Mouse (Mus musculus): ENCODE data around the gene Wdr1.

DNA sequence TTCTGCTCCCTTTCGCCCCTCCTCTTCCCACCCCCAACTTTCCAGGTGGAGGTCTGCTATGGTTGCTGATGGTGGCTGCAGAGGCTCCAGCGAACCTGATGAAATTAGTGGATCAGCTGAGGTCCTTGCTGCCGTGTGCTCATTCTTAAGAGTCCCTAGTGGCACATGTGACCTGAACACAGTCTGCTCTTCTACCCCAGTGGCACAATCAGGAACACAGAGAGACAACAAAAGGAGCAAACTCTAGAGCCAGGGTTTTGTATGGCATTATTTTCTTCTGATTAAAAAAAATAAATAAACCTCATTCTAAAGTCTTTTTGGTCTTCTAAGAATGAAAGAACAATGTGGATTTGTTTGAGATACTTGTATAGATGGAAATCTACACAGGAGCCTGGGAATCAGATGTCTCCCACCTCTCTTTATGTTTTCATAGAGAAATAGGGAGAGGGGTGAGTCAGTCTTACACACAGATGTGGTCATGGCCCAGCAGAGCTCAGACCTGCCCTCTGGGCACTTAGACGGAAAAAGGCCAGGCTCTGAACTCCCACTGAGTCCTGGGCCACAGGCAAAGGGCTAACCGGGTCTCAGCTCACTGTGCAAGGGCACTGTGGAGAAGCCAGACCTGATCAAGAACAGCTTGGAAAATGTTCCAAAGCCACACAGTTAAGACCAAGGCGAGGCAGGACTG is 58.1 kb downstream of the Wdr1 start:
- no peak for TF ChIP-seq CTCF (IDR thresholded peaks at IDR 0.05; ENCODE audit: low read depth, low read length)
- no peak for TF ChIP-seq TAL1 (conservative IDR thresholded peaks at IDR 0.05; ENCODE audit: low read depth, low read length)
